Mouse (Mus musculus): ENCODE measurements around the gene Tex2.

Tex2 gene

DNA sequence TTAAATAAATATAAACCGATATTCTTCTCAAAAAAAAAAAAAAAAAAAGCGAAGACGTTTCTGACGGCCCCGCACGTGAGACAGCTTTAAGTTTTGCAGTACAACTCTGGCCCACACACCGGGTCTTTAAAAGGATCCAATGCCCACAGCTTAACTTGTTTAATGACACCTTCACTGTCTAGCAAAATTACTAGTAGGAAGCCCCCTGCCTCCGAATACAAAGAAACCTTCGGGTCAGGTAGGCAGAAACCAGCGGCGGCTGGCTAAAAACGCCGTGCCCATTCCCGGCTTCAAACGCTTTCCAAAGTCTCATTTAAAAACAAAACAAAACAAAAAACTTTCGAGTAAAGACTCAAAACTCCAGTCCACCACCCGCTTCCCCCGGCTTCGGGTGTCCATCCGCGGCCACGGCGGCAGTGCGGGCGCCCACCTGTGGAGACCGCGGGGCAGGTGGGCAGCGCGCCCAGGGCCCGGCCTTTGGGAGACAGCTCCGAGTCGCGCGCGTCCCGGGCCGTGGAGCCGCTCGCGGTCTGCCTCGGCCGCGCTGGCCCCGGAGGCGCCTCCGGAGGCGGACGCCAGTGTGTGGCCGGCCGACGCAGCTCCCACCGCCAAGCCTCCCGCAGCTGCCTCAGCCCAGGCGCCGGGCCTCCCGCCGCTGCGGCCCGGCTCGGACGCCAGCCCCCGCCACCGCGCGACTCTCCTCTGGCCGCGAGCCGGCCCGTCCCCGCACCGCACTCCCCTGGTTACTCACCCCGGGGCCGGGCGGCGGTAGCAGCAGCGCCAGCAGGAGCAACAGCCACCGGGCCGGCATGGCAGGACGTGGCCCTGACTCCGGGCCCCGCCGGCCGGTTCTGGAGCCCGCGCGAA, 126.1 kb downstream of the Tex2 start:
- DNase-seq (ENCODE audit: low spot score in 2 of 2), result no peak

DNA sequence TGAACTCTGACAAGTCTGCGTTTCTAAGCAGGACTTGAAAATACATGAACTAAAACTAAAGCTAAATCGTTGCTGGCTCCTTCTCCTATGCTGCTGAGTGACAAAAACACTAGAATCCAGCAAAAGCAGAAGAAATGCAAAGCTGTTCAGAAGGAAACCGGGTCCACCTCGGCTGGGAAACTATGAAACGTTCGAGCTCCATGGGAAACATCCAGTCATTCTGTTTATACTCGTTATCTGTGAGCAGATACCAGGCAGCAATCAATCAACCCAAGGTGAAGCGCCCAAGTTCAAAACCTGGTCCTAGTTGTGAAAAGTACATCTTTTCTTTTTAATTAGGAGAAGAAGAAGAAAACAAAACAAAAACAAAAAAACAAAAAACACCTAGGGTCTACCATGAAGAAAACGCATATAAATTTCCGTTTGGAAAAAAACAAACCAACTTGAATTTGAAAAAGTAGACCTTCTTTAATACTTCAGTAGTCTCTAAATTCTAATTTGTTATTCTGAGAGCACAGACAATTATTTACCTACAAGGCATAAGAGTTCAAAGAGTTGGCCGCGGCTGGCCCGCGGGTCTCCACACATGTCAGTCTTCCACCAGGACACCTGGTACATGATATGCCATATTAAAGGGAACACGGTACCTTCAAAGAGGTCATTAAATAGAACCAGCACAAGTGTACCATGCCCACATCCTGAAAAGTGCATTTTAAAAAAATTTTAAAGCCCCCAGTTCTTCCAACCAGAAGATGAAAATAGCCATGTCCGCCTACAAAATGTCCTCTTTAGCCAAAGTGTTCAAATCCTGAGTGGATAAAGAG, 127.0 kb downstream of the Tex2 start:
- DNase-seq (ENCODE audit: low spot score in 2 of 2), result no peak

DNA sequence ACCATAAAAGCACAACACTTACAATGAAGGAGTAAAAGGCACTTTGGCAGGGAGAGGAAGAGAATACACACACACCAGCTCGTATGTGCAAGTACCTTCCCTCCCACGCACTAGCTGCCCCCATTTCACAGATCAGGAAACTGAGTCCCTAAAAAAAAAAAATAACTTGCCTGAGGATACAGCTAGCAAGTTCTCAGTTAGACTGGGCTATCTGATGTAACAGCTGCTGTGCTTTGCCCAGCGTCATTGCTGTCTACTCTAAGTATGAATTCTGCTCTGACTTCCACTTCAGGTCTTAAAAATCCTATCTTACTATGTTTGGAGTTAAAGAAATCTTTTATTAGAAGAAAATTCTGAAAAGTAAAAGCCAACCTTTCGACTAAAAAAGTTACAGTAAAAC, 127.6 kb downstream of the Tex2 start:
- no peak for DNase-seq (ENCODE audit: low spot score in 2 of 2)

DNA sequence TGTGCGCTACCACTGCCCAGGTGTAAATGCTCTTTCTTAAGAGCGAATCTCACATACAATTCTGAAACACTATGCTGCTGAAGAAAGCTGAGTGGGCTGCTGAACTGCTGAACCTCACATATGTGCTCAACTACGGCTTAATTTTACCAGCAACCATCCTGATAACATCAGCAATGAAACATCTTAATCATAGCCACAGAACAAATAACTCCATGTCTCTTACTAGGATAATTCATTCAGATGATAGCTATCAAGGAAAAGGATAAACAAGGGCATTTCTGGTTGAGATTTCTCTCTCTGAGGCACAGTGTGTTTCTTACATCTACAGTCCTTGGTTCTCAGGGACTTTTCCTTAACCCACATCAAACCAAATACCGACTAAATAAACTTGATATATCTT, 128.3 kb downstream of the Tex2 start:
- no peak for DNase-seq (ENCODE audit: low spot score in 2 of 2)

DNA sequence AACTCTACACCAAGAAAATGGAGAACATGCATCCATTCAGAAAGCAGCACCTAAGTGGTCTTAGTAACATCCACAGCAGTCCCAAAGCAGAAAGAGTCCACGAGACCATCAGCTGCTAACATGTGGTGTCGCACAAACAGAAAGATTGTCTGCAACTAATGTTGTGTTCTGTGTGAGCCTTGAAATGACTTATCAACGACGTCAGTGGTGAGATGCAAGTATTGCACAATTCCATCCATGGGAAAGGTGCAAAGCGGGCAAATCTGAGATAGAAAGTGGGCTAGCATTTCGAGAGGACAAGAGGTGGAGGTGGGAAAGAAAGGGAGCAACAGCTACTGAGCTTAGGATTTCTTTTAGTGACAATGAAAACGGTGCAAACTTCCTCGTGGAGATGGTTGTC, 130.4 kb downstream of the Tex2 start:
- DNase-seq (ENCODE audit: low spot score in 2 of 2), result no peak

DNA sequence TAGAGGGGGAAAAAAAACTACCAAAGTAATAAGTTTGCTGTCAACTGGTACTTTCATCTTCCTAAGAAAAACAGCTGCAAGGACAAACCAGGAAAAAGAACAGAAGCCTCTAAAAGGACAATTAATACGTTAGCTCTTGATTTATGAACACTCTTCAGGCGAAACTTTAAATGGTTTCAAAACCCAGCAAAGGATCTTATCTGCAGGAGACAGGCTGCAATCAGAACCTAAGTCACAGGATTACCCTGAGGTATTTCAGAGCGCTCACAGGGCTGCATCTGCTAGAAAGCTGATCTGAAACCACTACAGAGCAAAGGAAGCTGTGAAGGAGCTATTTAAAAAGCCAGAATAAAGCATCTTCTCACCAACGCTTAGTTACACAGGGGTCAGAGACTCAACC, 131.6 kb downstream of the Tex2 start:
- DNase-seq (ENCODE audit: low spot score in 2 of 2), result peak in 1 of 2 experiments; percentile 28

DNA sequence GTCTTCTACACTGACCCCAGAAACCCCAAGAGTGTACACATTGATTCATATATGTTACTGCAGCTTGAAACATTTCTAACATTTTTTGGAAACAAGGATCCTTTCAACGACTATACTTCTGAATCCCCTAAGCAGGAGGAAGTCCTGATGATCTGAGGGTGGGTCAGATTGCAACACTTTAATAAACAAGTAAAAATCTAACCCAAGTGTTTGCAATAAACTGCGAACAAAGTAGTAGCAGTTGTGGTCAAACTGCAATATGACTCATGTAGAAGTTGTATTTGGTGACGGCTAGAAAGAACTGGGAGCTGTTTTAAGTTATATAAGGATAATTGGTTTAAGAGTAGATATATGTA, 132.7 kb downstream of the Tex2 start:
- DNase-seq (ENCODE audit: low spot score in 2 of 2), result peak in 1 of 2 experiments; percentile 26

DNA sequence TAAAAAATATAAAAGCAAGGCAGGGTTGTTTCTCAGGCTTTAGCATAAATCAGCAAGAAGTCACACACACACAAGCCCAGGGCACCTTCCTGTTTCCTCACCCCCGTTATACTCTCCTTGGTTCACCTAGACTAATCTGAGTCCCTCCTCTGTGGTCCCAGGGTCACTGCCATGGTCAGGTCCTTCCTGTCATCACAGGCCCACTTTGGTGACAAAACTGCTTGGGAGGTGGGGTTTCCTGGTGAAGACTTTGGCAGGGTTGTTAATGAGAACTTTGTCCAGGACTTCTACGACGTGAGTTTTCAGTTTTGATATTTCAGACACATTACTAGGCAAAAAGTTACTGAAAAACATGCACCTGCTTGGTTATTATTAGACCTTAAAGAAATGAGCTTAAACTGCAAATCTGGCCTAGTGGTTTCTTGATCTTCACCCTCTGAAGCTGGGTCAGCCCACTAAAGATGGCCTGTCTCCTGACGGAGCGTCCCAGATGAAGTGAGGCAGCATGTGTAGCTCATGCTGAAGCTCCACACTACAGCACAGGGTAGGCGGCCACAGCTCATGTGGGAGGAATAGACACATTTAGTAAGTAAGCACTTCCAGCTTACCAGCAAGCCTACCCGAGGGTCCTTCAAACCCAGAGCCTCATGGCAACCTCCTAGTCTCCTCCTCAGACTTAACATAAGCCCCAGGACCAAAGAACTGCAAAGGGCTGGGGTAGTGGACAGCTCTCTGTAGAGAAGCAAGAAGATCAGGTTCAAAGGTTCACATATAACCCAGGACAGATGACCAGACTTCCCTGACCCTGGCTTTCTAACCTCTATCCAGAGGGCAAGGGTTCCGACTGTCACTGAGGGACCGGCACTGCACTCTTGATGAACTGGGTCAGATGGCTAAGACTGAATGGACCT, 133.3 kb downstream of the Tex2 start:
- DNase-seq (ENCODE audit: low spot score in 2 of 2), result peak in 1 of 2 experiments; percentile 44

DNA sequence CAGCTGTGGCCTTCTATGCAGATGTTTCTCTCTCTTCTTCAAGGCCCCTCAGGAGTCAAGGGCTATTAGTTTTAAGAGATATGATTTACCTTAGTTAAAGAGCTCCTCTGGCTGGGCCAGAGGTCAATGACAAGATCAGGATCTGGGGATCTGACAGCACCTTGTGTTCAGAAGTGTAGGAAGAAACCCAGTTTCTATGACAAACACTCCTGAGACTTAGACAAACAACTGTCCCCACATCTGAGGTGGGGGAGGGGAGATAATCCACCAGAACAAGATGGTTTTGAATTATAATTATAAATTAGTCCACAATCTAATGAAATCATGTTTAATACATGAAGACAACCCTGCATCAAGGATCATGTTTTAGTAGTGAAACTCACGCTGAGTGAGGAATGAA, 134.5 kb downstream of the Tex2 start:
- no peak for DNase-seq (ENCODE audit: low spot score in 2 of 2)

DNA sequence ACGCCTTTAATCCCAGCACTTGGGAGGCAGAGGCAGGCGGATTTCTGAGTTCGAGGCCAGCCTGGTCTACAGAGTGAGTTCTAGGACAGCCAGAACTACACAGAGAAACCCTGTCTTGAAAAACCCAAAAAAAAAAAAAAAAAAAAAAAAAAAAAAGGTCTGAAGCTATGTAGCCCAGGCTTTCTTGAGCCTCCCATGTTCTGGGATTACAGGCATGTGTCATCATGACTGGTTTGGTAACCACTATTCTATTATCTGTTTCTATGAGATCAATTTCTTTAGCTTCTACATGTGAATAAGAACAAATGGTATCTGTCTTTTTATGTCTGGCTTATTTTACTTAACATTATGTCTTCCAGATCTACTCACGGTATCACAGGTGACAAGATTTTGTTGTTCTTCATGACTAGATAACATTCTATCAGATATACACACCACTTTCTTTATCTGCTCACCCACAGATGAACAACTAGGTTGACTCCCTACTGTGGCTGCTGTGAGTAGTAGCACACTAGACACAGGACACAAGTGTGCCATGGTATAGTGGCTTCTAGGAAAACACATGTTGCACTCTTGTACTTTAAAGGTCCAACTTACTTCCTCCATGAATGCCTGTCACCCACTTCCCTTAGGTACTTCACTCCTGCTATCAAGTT, 135.6 kb downstream of the Tex2 start:
- no peak for DNase-seq (ENCODE audit: low spot score in 2 of 2)

DNA sequence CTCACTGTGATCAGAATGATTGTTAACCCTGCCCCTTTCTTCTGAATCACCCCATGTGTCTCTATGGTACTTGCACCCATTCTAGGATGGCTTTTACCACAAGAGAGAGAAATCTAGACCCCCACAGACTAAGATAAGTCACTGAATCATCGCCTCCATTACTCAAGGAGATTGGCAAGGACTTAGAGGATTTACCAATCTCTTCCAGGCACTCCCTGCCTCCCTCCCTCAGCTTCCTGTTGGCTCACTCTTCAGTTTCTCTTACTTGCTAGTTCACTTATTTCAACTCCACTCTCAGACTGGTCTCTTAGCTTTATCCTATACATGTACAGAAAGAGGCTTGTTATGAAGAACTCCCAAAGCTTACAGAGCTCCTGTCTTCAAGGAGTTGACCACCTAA, 137.9 kb downstream of the Tex2 start:
- DNase-seq (ENCODE audit: low spot score in 2 of 2), result no peak

DNA sequence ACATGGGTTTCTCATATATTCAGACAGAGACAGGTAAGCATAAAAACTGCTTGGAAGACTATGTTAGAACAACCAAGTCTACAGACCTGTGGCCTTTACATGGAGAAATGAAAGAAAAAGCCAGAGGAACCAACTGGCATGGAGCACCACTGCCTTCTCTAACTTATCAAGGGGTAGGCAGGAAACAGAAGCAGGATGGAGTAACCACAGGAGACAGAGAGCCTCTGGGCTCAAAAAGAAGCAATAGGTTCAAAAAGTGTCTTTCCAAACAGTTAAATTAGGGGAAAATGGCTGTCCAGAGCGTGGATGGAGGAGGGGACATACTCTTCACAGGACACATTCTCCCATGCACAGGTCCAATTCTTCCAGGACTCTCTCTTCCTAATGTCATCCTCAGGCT, 141.6 kb downstream of the Tex2 start:
- no peak for DNase-seq (ENCODE audit: low spot score in 2 of 2)

DNA sequence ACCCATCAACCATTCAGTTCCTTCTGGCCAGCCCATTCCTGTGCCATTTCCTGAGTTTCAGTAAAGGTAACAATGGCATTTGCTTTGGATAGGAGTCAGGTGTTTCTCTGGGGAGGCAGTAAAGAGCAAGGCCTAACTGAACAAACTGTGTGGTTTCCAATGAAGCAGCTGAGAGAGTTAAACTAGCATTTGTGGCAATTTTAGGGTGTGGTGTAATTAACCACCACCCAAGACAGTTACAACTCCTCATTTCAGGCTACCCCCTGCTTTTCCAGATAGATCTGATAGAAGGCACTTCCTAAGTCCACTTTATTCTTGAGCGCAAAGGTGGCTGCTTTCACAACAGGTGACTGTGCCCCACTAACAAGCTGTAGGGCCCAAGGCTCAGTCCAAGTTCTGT, 144.7 kb downstream of the Tex2 start:
- DNase-seq (ENCODE audit: low spot score in 2 of 2), result no peak

DNA sequence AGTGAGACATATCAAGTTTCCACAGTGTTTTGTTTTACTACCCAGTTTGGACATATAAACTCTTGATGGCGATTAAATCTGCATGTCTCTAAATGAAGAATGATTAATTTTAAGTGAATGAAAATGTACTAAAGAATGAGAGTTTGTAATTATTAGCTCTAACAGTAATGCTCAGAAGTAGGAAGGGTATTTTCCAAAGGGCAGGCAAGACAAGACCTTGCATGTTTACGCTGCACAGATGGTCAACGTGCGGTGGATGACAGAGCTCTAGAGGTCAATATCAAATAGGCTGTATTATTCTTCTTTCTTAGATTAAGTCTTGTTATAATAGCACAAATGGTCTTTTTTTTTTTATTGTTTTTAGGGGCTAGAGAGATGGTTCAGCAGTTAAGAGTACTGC, 147.3 kb downstream of the Tex2 start:
- DNase-seq (ENCODE audit: low spot score in 2 of 2), result no peak

DNA sequence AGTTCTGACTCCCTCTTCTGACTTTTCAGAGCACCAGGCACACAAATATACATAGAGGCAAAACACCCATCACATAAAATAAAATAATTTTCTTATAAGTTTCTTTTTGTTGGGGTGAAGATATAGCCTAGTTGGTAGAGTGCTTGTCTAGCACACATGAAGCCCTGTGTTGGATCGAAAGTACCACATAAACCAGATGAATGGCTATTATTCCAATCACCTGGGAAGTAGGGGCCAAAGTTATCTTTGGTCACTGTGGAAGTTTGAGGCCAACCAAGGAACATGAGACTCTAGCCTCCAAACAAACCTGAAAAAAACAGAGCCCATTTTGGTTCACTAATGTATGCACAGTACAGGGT, 147.7 kb downstream of the Tex2 start:
- DNase-seq (ENCODE audit: low spot score in 2 of 2), result no peak

DNA sequence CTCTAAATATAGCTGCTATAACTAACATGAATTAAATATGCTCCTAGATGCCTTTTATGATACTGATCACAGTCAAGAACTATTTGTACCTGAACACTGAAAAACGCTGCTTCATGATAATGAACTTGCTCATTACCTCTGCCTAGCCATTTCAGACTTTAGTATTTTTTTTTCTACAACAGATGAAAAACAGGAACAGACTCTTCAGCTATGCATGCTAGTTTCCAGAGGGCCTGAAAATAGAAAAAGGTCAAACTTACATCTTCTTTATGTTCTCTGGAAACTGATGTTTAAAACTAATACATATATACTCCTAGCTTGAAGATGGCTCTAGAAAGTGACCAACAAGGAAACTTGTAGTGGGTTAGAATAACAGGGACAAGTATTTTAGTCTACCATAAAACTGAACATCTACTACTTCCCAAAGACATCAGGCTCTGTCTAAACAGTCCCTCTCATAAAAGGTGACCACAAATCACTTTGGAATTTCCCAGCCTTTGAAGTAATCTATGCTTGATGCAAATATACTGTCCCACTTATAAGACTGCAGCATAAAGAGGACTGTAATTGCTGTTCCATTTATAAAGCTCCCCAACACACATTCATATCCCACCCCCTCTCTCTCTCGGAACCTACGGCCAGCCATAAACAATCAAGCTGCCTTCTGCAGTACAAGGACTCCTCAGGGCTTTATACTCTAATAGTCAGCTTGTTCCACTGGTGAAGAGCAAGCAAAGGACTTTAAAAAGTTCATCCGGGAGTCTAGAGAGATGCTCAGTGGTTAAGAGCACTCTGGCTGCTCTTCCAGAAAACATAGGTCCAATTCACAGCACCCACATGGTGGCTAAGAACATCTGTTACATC, 148.3 kb downstream of the Tex2 start:
- DNase-seq (ENCODE audit: low spot score in 2 of 2), result no peak

DNA sequence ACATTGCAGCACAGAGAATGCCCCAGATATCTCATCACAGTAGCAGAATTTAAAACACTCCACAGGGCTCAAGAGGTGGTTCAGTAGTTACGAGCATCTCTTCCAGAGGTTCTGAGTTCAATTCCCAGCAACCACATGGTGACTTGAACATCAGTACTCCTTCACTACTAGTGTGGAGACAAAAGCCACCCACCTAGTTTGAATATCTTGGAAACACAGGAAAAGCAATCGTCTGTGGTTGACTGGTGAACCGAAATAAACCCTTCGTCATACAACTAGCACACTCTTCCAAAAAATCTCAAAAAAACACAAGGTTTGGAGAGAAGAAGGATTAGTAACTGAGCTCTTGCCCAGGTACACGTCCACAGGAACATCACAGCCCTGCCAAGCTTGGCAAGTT, 149.4 kb downstream of the Tex2 start:
- no peak for DNase-seq (ENCODE audit: low spot score in 2 of 2)

DNA sequence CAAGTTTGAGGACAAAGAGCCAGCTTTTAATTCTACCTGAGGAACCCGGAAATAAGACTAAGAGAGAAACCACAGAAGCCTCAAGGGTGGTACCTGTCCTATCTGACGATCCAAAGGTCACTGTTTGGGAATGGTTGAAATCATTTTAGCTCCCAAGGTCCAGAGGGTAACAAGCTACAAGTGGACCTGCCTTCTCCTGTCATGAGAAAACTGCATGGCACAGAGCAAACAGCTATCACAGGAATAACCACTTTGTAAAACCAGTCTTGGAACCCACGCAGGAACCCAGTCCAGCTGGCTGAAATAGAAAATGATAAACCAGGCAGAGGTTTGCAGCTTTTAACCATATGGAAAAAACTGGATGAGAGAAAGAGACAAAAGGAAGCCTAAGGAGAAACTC, 150.9 kb downstream of the Tex2 start:
- no peak for DNase-seq (ENCODE audit: low spot score in 2 of 2)

DNA sequence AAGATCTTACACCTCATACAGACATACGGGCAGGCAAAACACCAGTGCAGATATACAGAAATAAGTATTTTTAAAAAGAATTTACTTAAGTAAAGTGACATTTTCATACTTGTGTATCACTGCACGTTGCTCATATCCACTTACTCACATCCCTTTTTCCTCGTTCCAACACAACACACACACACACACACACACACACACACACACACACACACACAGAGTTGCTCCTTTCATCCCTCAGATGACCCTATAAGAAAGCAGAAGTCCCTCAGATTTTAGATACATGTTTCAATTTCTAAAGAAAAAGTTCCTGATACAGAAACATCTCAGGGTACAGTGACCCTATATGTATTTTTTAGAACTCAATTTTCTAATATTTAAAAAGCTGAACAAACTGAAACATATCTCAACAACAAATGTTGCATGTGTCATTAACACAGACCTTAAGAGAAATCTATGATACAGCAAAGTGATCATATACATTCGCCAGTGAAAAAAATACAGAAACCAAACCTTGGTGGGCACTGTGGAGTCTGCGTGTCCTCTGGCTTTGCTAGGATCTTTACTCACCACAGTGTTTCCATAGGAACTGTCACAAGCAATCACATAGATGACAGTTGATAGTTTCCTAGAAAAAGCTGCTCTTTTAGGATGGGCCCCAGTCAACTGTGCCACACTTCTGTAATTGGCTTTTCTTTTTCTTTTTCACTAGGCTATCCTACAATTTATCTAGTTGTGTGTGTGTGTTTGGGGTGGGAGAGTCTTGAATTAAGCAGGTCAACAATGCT, 151.9 kb downstream of the Tex2 start:
- DNase-seq (ENCODE audit: low spot score in 2 of 2), result no peak

DNA sequence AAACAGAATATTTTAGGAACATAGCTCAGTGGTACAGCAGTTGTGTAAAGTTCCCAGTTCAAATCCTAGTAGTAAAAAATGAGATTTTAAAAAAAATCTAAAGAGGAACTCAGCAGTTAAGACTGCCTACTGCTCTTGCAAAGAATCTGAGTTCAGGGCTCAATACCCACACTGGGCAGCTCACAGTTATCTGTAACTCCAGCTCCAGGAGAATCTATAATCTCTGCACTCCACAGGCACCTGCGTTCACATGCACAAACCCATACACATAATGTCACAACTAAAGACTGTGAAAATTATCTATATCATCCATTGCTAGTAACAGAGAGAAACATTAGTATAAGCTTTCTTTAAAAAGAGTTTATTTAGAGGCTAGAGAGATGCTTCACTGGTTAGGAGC, 152.6 kb downstream of the Tex2 start:
- no peak for DNase-seq (ENCODE audit: low spot score in 2 of 2)
